Mouse (Mus musculus): ENCODE measurements at regions not wholly inside any gene's neighbourhood (a gene's known extent, or its start where the extent isn't known, plus 50 kb on each side); places are given as distances from the start of the nearest gene placed in this dataset.

- DNase-seq (ENCODE audit: low read depth, low spot score) (no peak), ATAC-seq (no peak)
- CTCF ChIA-PET: interaction anchor here (1.6 kb wide), 1 partner anchor 9 kb away, joined by 4 read pairs; no protein-coding TSS in a partner anchor
- in situ Hi-C loops (cut with MboI; ENCODE audit: low pct_unique_long_range_greater_than_20kb): no loop called here
- no peak for TF ChIP-seq CTCF (IDR thresholded peaks at IDR 0.05)
- H3K27me3 ChIP-seq: no peaks in the 10 kb centered on the region
- POLR2A ChIA-PET: no interaction called here
These were observed 75.5 kb downstream of the Dyrk2 start for GRCm38 (mm10) chr10:118794395-118795060.

- no peak for ATAC-seq
- no peak for DNase-seq (ENCODE audit: low read depth, low spot score)
- no peaks in the 10 kb centered on the region for H3K27me3 ChIP-seq
- in situ Hi-C loops (cut with MboI; ENCODE audit: low pct_unique_long_range_greater_than_20kb): no loop called here
- POLR2A ChIA-PET: no interaction called here
- CTCF ChIA-PET: interaction anchor here (1.6 kb wide), 1 partner anchor 9 kb away, joined by 4 read pairs; no protein-coding TSS in a partner anchor
- TF ChIP-seq CTCF (IDR thresholded peaks at IDR 0.05): no peak
These were observed 75.0 kb downstream of the Dyrk2 start for GRCm38 (mm10) chr10:118795061-118795407.

GRCm38 (mm10) chr10:118796512-118796911 is 73.5 kb downstream of the Dyrk2 start:
- no peak for ATAC-seq
- ChIA-PET CTCF (no interaction called here), POLR2A (no interaction called here)
- DNase-seq (ENCODE audit: low read depth, low spot score): no peak
- H3K27me3 ChIP-seq: no peaks in the 10 kb centered on the region
- in situ Hi-C loops (cut with MboI; ENCODE audit: low pct_unique_long_range_greater_than_20kb): no loop called here
- TF ChIP-seq CTCF (IDR thresholded peaks at IDR 0.05): no peak

GRCm38 (mm10) chr10:118797256-118797655 is 72.8 kb downstream of the Dyrk2 start:
- ChIA-PET CTCF (no interaction called here), POLR2A (no interaction called here)
- TF ChIP-seq CTCF (IDR thresholded peaks at IDR 0.05): no peak
- DNase-seq (ENCODE audit: low read depth, low spot score): no peak
- in situ Hi-C loops (cut with MboI; ENCODE audit: low pct_unique_long_range_greater_than_20kb): no loop called here
- no peak for ATAC-seq
- H3K27me3 ChIP-seq: no peaks in the 10 kb centered on the region

- H3K27me3 ChIP-seq: no peaks in the 10 kb centered on the region
- ChIA-PET POLR2A (no interaction called here), CTCF (no interaction called here)
- TF ChIP-seq CTCF (IDR thresholded peaks at IDR 0.05): no peak
- in situ Hi-C loops (cut with MboI; ENCODE audit: low pct_unique_long_range_greater_than_20kb): no loop called here
- no peak for DNase-seq (ENCODE audit: low read depth, low spot score)
- ATAC-seq: no peak
These were observed 70.2 kb downstream of the Dyrk2 start for GRCm38 (mm10) chr10:118799767-118800166.

- POLR2A ChIA-PET: no interaction called here
- DNase-seq (ENCODE audit: low read depth, low spot score): no peak
- no peaks in the 10 kb centered on the region for H3K27me3 ChIP-seq
- TF ChIP-seq CTCF (IDR thresholded peaks at IDR 0.05): no peak
- in situ Hi-C loops (cut with MboI; ENCODE audit: low pct_unique_long_range_greater_than_20kb): no loop called here
- CTCF ChIA-PET: interaction anchor here (1.3 kb wide), 1 partner anchor 9 kb away, joined by 4 read pairs; no protein-coding TSS in a partner anchor
- ATAC-seq: no peak
These were observed 66.0 kb downstream of the Dyrk2 start for GRCm38 (mm10) chr10:118803922-118804557.

GRCm38 (mm10) chr10:118804574-118804973 is 65.4 kb downstream of the Dyrk2 start:
- no peaks in the 10 kb centered on the region for H3K27me3 ChIP-seq
- peak; percentile 38 for DNase-seq (ENCODE audit: low read depth, low spot score)
- peak; percentile 73 for ATAC-seq
- ChIA-PET POLR2A (no interaction called here), CTCF (interaction anchor here (0.9 to 1.3 kb wide), 3 partner anchors 9 to 64 kb away, joined by 3 to 4 read pairs (median 3); no protein-coding TSS in a partner anchor)
- in situ Hi-C loops (cut with MboI; ENCODE audit: low pct_unique_long_range_greater_than_20kb): no loop called here
- TF ChIP-seq CTCF (IDR thresholded peaks at IDR 0.05): no peak

Measured in Patski (cell line).